10 mouse cellular contexts compared by ENCODE assay signal in genomic region chr12:86968468-86969219, GRCm38 (mm10). TPM values are rescaled to one million over a fixed set of nuclear protein-coding genes. Genes with fewer than 3 reads are reported as not detected.
DNase-seq lines count a peak whose midpoint lies in the region; ATAC-seq and TF ChIP-seq lines count a peak whose summit lies in the region.
"Had no signal": no experiment of that assay in that cellular context is flagged by ENCODE, and none has a peak within 500 bp of the region (broad histone marks: within the 10 kb centered on the region; RNA-seq: fewer than 3 reads in every experiment).

No protein-coding gene starts in this region.

- ATAC-seq in erythroblast, adult 5-6 weeks (replicated peaks; ENCODE audit: low FRiP score, poor library complexity, severe bottlenecking) = 0 out of 2 replicates have a peak, but pooled peaks have one; percentile 26
- ATAC-seq in heart, postnatal 0 days (ENCODE audit: insufficient read depth, low read depth) = peak; percentile 59; the same call in 1 of the 2 replicates
- peak; percentile 68 for ATAC-seq in megakaryocyte progenitor cell, adult 5-6 weeks (replicated peaks; ENCODE audit: poor library complexity)
- ATAC-seq: Patski had no signal

- peak overlapping the region; percentile 75 for H3K27ac ChIP-seq in layer of hippocampus, adult 2 months
- H3K27ac ChIP-seq in heart, postnatal 0 days (ENCODE audit: low read depth) = no peak overlapping the region
- H3K27ac ChIP-seq: neural tube, embryonic 13.5 days had no signal

- peaks cover 15% of the 10 kb centered on the region for H3K36me3 ChIP-seq in heart, postnatal 0 days (replicated peaks; ENCODE audit: control insufficient read depth, insufficient read depth, low read length)

- no peaks in the 10 kb centered on the region for H3K9me3 ChIP-seq in heart, postnatal 0 days (replicated peaks; ENCODE audit: control insufficient read depth, low read length)
- H3K9me3 ChIP-seq: neural tube, embryonic 13.5 days had no signal

- DNase-seq in layer of hippocampus, adult 2 months (ENCODE audit: low spot score in 2 of 2) = peak; percentile 36 to 68
- no peak for DNase-seq in layer of hippocampus, postnatal 10 days (ENCODE audit: low spot score in 2 of 2)
- no peak for DNase-seq in heart, postnatal 0 days (ENCODE audit: low spot score)
- DNase-seq in gastrocnemius, postnatal 10 days = no peak
- no peak for DNase-seq in retina, postnatal 1 day
- DNase-seq in thymus, adult 18-20 months = no peak

- H3K4me3 ChIP-seq in layer of hippocampus, adult 2 months = no peak overlapping the region
- H3K4me3 ChIP-seq in heart, postnatal 0 days (ENCODE audit: low read depth, low read length) = no peak overlapping the region
- H3K4me3 ChIP-seq: neural tube, embryonic 13.5 days had no signal

- TF ChIP-seq EP300 in heart, postnatal 0 days (IDR thresholded peaks at IDR 0.05; ENCODE audit: low read depth) = no peak

- 28% methylated on average over 13 of the region's 13 CpGs for WGBS in heart, postnatal 0 days

- peaks cover 19% of the 10 kb centered on the region for H3K4me1 ChIP-seq in heart, postnatal 0 days (ENCODE audit: control insufficient read depth, insufficient read depth)

- no peaks in the 10 kb centered on the region for H3K27me3 ChIP-seq in heart, postnatal 0 days (ENCODE audit: control insufficient read depth, insufficient read depth, low read length)
- H3K27me3 ChIP-seq: neural tube, embryonic 13.5 days; Patski had no signal

- H3K4me2 ChIP-seq in heart, postnatal 0 days (ENCODE audit: low read depth, low read length) = no peak overlapping the region
- H3K4me2 ChIP-seq: neural tube, embryonic 13.5 days had no signal

- TF ChIP-seq CTCF in layer of hippocampus, adult 2 months (conservative IDR thresholded peaks at IDR 0.05) = no peak
- no peak for TF ChIP-seq CTCF in heart, postnatal 0 days (IDR thresholded peaks at IDR 0.05; ENCODE audit: low read depth)

- H3K9ac ChIP-seq in heart, postnatal 0 days (replicated peaks; ENCODE audit: low read depth, low read length) = no peak overlapping the region
- H3K9ac ChIP-seq: neural tube, embryonic 13.5 days had no signal

RNA-seq across cellular contexts. Expression of gene Zdhhc22, which starts 21.6 kb away (rescaled TPM):
- 1 to 10 TPM; 8.6 to 9.0 TPM for total RNA-seq in layer of hippocampus, adult 2 months (2021)
- total RNA-seq in layer of hippocampus, postnatal 10 days (2021) = 10 to 100 TPM; 14.0 to 16.8 TPM
- total RNA-seq in erythroblast, adult 5-6 weeks (2015; ENCODE audit: low replicate concordance) = not detected in 2 replicates
- 0.43 TPM in 1 of 2 replicates, not detected in the other for total RNA-seq in erythroblast, adult 5-6 weeks (2017; ENCODE audit: low replicate concordance)
- not detected in 2 replicates for total RNA-seq in heart, postnatal 0 days (2014; rRNA removed; ENCODE audit: low replicate concordance)
- 0.05 TPM in 1 of 2 replicates, not detected in the other for polyA plus RNA-seq in heart, postnatal 0 days (2015; fragmentation: Nextera tagmentation; extraction: Ambion mirVana)
- not detected in 2 replicates for total RNA-seq in megakaryocyte progenitor cell, adult 5-6 weeks (2015)
- not detected in 2 replicates for total RNA-seq in megakaryocyte progenitor cell, adult 5-6 weeks (2017)
- not detected for total RNA-seq in gastrocnemius, postnatal 10 days (2021)
- polyA plus RNA-seq: Patski had no signal

RNA-seq across cellular contexts. Expression of gene Cipc, which starts 21.8 kb away (rescaled TPM):
- 10 to 100 TPM; 73.4 to 83.6 TPM for total RNA-seq in layer of hippocampus, adult 2 months (2021)
- 10 to 100 TPM; 55.2 to 58.1 TPM for total RNA-seq in layer of hippocampus, postnatal 10 days (2021)
- total RNA-seq in erythroblast, adult 5-6 weeks (2015; ENCODE audit: low replicate concordance) = 4.8 and 7.1 TPM in 2 replicates
- 5.6 and 8.2 TPM in 2 replicates for total RNA-seq in erythroblast, adult 5-6 weeks (2017; ENCODE audit: low replicate concordance)
- 26.2 and 41.6 TPM in 2 replicates for total RNA-seq in heart, postnatal 0 days (2014; rRNA removed; ENCODE audit: low replicate concordance)
- 18.7 and 20.9 TPM in 2 replicates for polyA plus RNA-seq in heart, postnatal 0 days (2015; fragmentation: Nextera tagmentation; extraction: Ambion mirVana)
- total RNA-seq in megakaryocyte progenitor cell, adult 5-6 weeks (2015) = 16.7 and 22.0 TPM in 2 replicates
- total RNA-seq in megakaryocyte progenitor cell, adult 5-6 weeks (2017) = 17.6 and 23.7 TPM in 2 replicates
- 10 to 100 TPM; 17.5 to 22.8 TPM for total RNA-seq in gastrocnemius, postnatal 10 days (2021)

RNA-seq across cellular contexts. Expression of gene Tmem63c, which starts 52.5 kb away (rescaled TPM):
- 10 to 100 TPM; 38.1 to 39.3 TPM for total RNA-seq in layer of hippocampus, adult 2 months (2021)
- total RNA-seq in layer of hippocampus, postnatal 10 days (2021) = 10 to 100 TPM; 28.4 to 28.8 TPM
- not detected in 2 replicates for total RNA-seq in erythroblast, adult 5-6 weeks (2015; ENCODE audit: low replicate concordance)
- total RNA-seq in erythroblast, adult 5-6 weeks (2017; ENCODE audit: low replicate concordance) = not detected in 2 replicates
- not detected in 2 replicates for total RNA-seq in heart, postnatal 0 days (2014; rRNA removed; ENCODE audit: low replicate concordance)
- not detected in 2 replicates for polyA plus RNA-seq in heart, postnatal 0 days (2015; fragmentation: Nextera tagmentation; extraction: Ambion mirVana)
- total RNA-seq in megakaryocyte progenitor cell, adult 5-6 weeks (2015) = not detected in 2 replicates
- total RNA-seq in megakaryocyte progenitor cell, adult 5-6 weeks (2017) = not detected in 2 replicates
- total RNA-seq in gastrocnemius, postnatal 10 days (2021) = under 1 TPM; 0.23 to 0.29 TPM
- polyA plus RNA-seq: Patski had no signal

Comparison
In these comparisons a context has a peak if more than half of its experiments do, and no peak if none do; other contexts are left out.
1. DNase-seq: peak in layer of hippocampus, adult 2 months (2 of 2); none in layer of hippocampus, postnatal 10 days (0 of 2), heart, postnatal 0 days (single experiment), gastrocnemius, postnatal 10 days (single experiment), retina, postnatal 1 day (single experiment) and thymus, adult 18-20 months (0 of 2).
2. RNA of gene Tmem63c, which starts 52.5 kb away (total RNA-seq): 38.1 to 39.3 TPM in layer of hippocampus, adult 2 months and 28.4 to 28.8 TPM in layer of hippocampus, postnatal 10 days; 0.23 to 0.29 TPM in gastrocnemius, postnatal 10 days, not detected in erythroblast, adult 5-6 weeks, not detected in heart, postnatal 0 days and not detected in megakaryocyte progenitor cell, adult 5-6 weeks; every median in the first group is over 10 times any median in the second.
3. Peak in every context shown above with its lines, with median percentiles within 50 percentile points of each other: ATAC-seq.